Mouse (Mus musculus) CH12.LX (cell line): Measurements from ENCODE around the gene Ift22. TPM values are rescaled to one million over a fixed set of nuclear protein-coding genes. Genes with fewer than 3 reads are reported as not detected.

ENCODE experiments used
- DNase-seq: peaks from one replicate; pipeline ENCODE4 v3.0.0-alpha.2; 2013; ENCODE audit errors: extremely low read depth
- H3K27ac ChIP-seq: 2 replicates; pipeline ENCODE4 v1.5.1; 2012; ENCODE audit warnings: low read depth, mild to moderate bottlenecking, control low read depth, moderate library complexity; ENCODE audit not compliant: insufficient read depth
- H3K27me3 ChIP-seq: replicated peaks from 2 replicates; pipeline ENCODE3; 2012; ENCODE audit warnings: inconsistent platforms
- H3K36me3 ChIP-seq, 2 experiments: replicated peaks in 1 of 2; 2 replicates each; pipeline versions ENCODE3 to v1.6.1; 2012; ENCODE audit warnings: inconsistent platforms in 1 of 2, low read length in 1 of 2, mild to moderate bottlenecking in 1 of 2, mixed read lengths in 1 of 2, moderate library complexity in 1 of 2; ENCODE audit not compliant: control insufficient read depth in 1 of 2, insufficient read depth in 1 of 2
- H3K4me1 ChIP-seq, 2 experiments: 2 replicates each; pipeline ENCODE4 v1.6.1; 2012; ENCODE audit warnings: inconsistent platforms in 1 of 2, moderate library complexity in 1 of 2; ENCODE audit not compliant: insufficient read depth in 2 of 2, control insufficient read depth in 1 of 2
- H3K4me2 ChIP-seq: 2 replicates; pipeline ENCODE4 v1.6.1; 2012; ENCODE audit warnings: low read depth, mild to moderate bottlenecking, control low read depth; ENCODE audit not compliant: poor library complexity, insufficient read depth, severe bottlenecking
- H3K4me3 ChIP-seq, 3 experiments: fragments of 150-350 bp in 1 of 3; sonication (generic) in 1 of 3; replicated peaks in 1 of 3; 2 replicates each; pipeline versions ENCODE3 to v1.5.1; 2011 to 2012; ENCODE audit warnings: low read depth in 2 of 3, low read length in 2 of 3, mild to moderate bottlenecking in 2 of 3, moderate library complexity in 2 of 3, control low read depth in 1 of 3, improper control_type of control experiment in 1 of 3, inconsistent platforms in 1 of 3, mixed read lengths in 1 of 3; ENCODE audit not compliant: poor library complexity in 1 of 3
- H3K79me2 ChIP-seq: replicated peaks from 2 replicates; pipeline ENCODE4 v1.6.1; 2012; ENCODE audit warnings: mild to moderate bottlenecking, moderate library complexity; ENCODE audit not compliant: control insufficient read depth, poor library complexity, insufficient read depth, severe bottlenecking; ENCODE audit errors: extremely low read depth
- H3K9ac ChIP-seq: 2 replicates; pipeline ENCODE4 v1.6.1; 2012; ENCODE audit warnings: low read depth, mild to moderate bottlenecking, control low read depth, moderate library complexity; ENCODE audit not compliant: insufficient read depth
- H3K9me3 ChIP-seq: replicated peaks from 2 replicates; pipeline ENCODE3; 2012; ENCODE audit warnings: low read length, inconsistent platforms, mixed read lengths
- CHD2 ChIP-seq: IDR thresholded peaks from 2 replicates; pipeline ENCODE4 v1.6.1; 2011; ENCODE audit warnings: low read length, improper control_type of control experiment
- CTCF ChIP-seq, 2 experiments: IDR thresholded peaks in 1 of 2; conservative IDR thresholded peaks in 1 of 2; 2 replicates each; pipeline ENCODE4 v1.5.1; 2011 to 2012; ENCODE audit warnings: low read depth in 2 of 2, low read length in 2 of 2, improper control_type of control experiment in 1 of 2, inconsistent platforms in 1 of 2, mild to moderate bottlenecking in 1 of 2, moderate library complexity in 1 of 2
- ELF1 ChIP-seq: IDR thresholded peaks from 2 replicates; pipeline ENCODE4 v1.6.1; 2014; ENCODE audit warnings: low read depth, mild to moderate bottlenecking, inconsistent platforms, low read length, improper control_type of control experiment
- KAT2A ChIP-seq: IDR thresholded peaks from 2 replicates; pipeline ENCODE4 v1.6.1; 2012; ENCODE audit warnings: low read length, improper control_type of control experiment, inconsistent platforms; ENCODE audit not compliant: insufficient replicate concordance
- MAFK ChIP-seq: IDR thresholded peaks from 2 replicates; pipeline ENCODE4 v1.6.1; 2011; ENCODE audit warnings: low read length, improper control_type of control experiment; ENCODE audit not compliant: insufficient replicate concordance
- MEF2A ChIP-seq: IDR thresholded peaks from 2 replicates; pipeline ENCODE4 v1.6.1; 2014; ENCODE audit warnings: low read depth, mild to moderate bottlenecking, inconsistent platforms, low read length, improper control_type of control experiment, borderline replicate concordance
- MYC ChIP-seq: IDR thresholded peaks from 2 replicates; pipeline ENCODE4 v1.6.1; 2011; ENCODE audit warnings: low read depth, mild to moderate bottlenecking, improper control_type of control experiment, low read length
- TBP ChIP-seq: conservative IDR thresholded peaks from 2 replicates; pipeline ENCODE4 v1.6.1; 2011; ENCODE audit warnings: low read depth, low read length, improper control_type of control experiment
- USF2 ChIP-seq: conservative IDR thresholded peaks from 2 replicates; pipeline ENCODE4 v1.6.1; 2011; ENCODE audit warnings: low read depth, low read length, improper control_type of control experiment
- dilution Hi-C: fragments of 300-500 bp; cut with MboI; formaldehyde crosslinking; loops from 2 replicates; pipeline ENCODE4 v1.14.3; 2020; ENCODE audit warnings: low sequenced_read_pairs; ENCODE audit not compliant: extremely low pct_unique_long_range_greater_than_20kb, extremely low pct_ligation_motif_present
- in situ Hi-C: fragments of 300-500 bp; cut with MboI; formaldehyde crosslinking; loops from 3 replicates; pipeline ENCODE4 v1.14.3; 2019; ENCODE audit warnings: low sequenced_read_pairs, low pct_ligation_motif_present, low pct_unique_long_range_greater_than_20kb, mixed read lengths
- polyA plus RNA-seq: library from polyadenylated mRNA; unstranded; fragments of >175 nt; gene quantifications from 2 replicates; pipeline ENCODE4 v1.2.1, GENCODE M21; 2012; ENCODE audit warnings: low read depth; ENCODE audit not compliant: insufficient read length
- total RNA-seq, 2 experiments: library from RNA; depleted of rRNA; stranded (reverse); fragments of 300-350 nt in 1 of 2; fragments of >200 nt in 1 of 2; gene quantifications; 2 replicates each; pipeline ENCODE4 v1.2.3; 2012 to 2014

Gene Ift22
- total and polyA plus RNA-seq, 3 experiments, result 16.8 to 39.6 (median 18.5) TPM

DNA sequence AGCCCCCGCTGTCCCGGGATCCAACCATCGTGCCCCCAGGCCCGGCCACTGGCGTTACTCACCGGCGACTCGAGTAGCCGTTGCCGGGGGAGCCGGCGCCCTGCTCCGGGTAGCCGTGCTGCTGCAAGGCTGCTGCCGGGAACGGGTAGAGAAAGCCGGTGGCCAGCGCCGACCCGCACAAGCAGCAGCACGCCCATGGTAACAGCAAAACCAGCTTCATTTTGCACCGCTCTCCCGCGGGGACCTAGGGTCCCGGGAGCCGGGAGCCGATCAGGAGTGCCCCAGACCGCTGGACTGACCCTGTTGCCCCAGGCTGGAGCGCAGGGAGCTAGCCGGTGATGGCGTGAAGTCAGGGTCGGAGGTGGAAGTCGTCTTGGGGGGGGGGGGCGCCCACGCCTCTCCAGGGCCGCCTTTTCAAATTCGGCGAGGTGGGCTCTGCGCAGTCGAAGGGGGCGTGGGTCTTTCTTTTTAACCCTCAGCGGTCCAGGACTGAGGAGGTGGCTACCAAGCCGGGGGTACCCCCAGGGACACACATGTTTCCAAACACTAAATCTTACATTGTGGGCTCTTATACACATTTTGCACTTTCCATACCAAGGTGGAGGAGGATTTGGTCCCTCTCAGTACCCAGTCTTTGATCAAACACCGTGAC lies 25.0 kb upstream of the Ift22 start, which contains the start of gene Col26a1:
Col26a1 (minus strand) TSS at position 422 of the 652 bp plus-strand sequence.
- Histone ChIP-seq H3K27me3 (peaks cover 87% of the 10 kb centered on the region), H3K9me3 (peaks cover 6% of the 10 kb centered on the region)
- TF ChIP-seq MYC (no peak), KAT2A (no peak), CHD2 (no peak), USF2 (no peak), MEF2A (no peak)
- TF ChIP-seq, all 38 proteins: peak for 0
- no peak for DNase-seq
- H3K36me3 ChIP-seq, result no peaks in the 10 kb centered on the region
- H3K4me3 ChIP-seq, result no peak within 1 kb of the TSS
- H3K27ac ChIP-seq, result no peak within 1 kb of the TSS
- no peak within 1 kb of the TSS for H3K9ac ChIP-seq
- in situ Hi-C loops (loop anchor here (5.0 kb wide), 1 partner anchor 91 kb away; no protein-coding TSS in a partner anchor), dilution Hi-C loops (no loop called here)
- H3K79me2 ChIP-seq, result no peaks in the 10 kb centered on the region
- H3K4me1 ChIP-seq, result no peaks in the 10 kb centered on the region
- no peak within 1 kb of the TSS for H3K4me2 ChIP-seq

DNA sequence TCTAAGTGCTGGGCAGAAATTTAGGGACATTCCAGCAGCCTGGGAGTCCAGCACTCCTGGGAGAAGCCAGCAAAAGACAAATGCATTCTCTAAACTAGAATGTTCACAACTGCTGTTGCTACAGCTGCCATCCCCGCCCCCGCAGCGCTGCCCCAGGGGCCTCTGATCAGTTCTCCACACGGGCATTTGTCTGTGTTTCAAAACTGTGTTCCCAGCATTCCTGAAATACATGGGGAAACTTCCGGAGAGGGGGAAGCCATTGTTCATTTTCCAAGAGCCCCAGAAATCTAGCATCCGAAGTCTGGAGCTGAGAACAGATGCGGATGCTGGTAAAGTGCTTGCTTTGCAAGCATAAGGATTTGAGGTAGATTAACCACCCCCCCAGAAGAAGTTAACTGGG lies 21.0 kb upstream of the Ift22 start:
- dilution Hi-C loops (no loop called here), in situ Hi-C loops (no loop called here)
- H3K36me3 ChIP-seq, result no peaks in the 10 kb centered on the region
- no peaks in the 10 kb centered on the region for H3K4me1 ChIP-seq
- H3K79me2 ChIP-seq, result no peaks in the 10 kb centered on the region
- no peak overlapping the region for H3K4me2 ChIP-seq
- TF ChIP-seq TBP, result no peak
- DNase-seq, result no peak
- H3K27ac ChIP-seq, result no peak overlapping the region
- no peak overlapping the region for H3K9ac ChIP-seq
- no peak overlapping the region for H3K4me3 ChIP-seq
- H3K9me3 ChIP-seq, result peaks cover 9% of the 10 kb centered on the region
- peaks cover 81% of the 10 kb centered on the region for H3K27me3 ChIP-seq

DNA sequence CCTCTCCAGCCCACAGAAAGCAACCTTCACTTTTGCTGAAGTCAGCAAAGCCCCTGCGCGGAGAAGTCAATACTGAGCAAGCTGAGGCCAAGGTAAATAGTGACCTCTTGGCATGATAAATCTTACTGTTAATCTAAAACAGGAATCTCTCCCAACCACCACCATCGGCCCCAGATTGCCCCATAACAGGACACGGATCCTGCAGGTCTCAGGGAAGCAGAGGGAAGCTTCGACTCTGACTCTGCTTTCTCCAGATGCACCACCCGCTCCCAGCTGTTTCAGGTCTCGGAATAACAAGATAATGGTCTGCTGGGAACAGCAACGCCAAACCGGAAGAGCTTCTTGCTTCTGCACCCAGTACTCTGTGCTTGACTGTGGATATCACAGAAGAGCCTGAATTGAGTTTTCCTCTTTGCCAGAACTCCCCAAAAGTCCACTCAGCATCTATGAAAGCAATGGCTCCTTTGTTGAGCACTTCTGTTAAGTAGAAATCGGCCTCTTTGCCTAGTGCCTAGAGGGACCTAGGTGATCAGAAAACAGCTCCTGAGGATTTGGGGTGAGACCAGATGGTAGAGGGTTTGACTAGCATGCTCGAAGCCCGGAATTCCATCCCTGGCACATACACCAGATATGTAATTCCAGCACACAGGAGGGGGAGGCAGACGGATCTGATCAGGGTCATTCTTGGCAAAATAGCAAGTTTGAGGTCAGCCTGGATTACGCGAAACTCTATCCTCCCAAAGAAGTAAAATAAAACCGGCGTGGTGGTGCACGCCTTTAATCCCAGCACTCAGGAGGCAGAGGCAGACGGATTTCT lies 19.2 kb upstream of the Ift22 start:
- in situ Hi-C loops, result no loop called here
- Histone ChIP-seq H3K79me2 (no peaks in the 10 kb centered on the region), H3K27me3 (peaks cover 72% of the 10 kb centered on the region), H3K4me2 (no peak overlapping the region), H3K4me3 (no peak overlapping the region), H3K27ac (no peak overlapping the region)
- TF ChIP-seq MAFK (peak; percentile 37; the same call in 1 of the 2 replicates), CTCF (conservative IDR thresholded peaks at IDR 0.05 in 1 of 2, IDR thresholded peaks at IDR 0.05 in 1 of 2; ENCODE audit: low read depth in 2 of 2, low read length in 2 of 2) (no peak), ELF1 (no peak)
- TF ChIP-seq, all 38 proteins: peak for 1
- no peak for DNase-seq
- Histone ChIP-seq H3K36me3 (no peaks in the 10 kb centered on the region), H3K4me1 (no peaks in the 10 kb centered on the region), H3K9ac (no peak overlapping the region), H3K9me3 (peaks cover 4% of the 10 kb centered on the region)
- dilution Hi-C loops, result no loop called here
